ENCODE assay signal across 8 mouse cellular contexts in the genomic region with DNA sequence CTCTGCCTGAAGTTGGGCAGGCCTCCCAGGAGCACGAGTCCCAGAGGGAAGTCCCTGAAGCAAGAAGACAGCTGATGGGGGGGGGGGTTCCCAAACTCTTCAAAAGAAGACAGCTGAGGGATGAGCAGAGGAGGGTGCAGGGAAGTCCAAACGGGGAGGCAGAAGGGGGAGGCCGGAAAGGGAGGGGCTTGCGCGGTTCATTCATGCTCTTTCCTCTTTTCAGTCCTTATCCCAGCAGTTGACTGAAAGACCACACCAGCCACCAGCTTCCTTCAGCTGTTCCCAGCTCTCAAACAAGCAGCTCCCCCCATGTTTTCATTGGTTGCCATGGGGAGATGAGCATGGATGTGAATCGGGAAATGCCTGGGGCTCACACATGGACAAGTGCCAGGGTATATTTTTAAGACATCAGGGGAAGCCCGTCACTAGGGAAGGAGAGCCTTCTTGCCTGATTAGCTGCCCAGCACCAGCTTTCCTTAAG. TPM values are rescaled to one million over a fixed set of nuclear protein-coding genes. Genes with fewer than 3 reads are reported as not detected.
DNase-seq lines count a peak whose midpoint lies in the region; ATAC-seq lines count a peak whose summit lies in the region.

No protein-coding gene starts in this region.

- no peak overlapping the region for H3K27ac ChIP-seq in embryonic facial prominence, embryonic 15.5 days (replicated peaks)
- peak overlapping the region; percentile 66; the same call in 1 of the 2 replicates for H3K27ac ChIP-seq in liver, embryonic 13.5 days

- DNase-seq in gastrocnemius, postnatal 14 days, result peak; percentile 47
- no peak for DNase-seq in gastrocnemius, adult 18-20 months (ENCODE audit: low spot score)
- peak; percentile 76 for DNase-seq in 416B (ENCODE audit: low read depth)
- DNase-seq in liver, embryonic 13.5 days, result no peak
- peak; percentile 83 for DNase-seq in thymus, postnatal 14 days
- DNase-seq in layer of hippocampus, adult 11-12 months (ENCODE audit: low spot score), result no peak
- DNase-seq in cerebellum, adult 11-12 months, result no peak

- ATAC-seq in embryonic facial prominence, embryonic 15.5 days (ENCODE audit: insufficient number of reproducible peaks, low FRiP score, low TSS enrichment, low read depth), result peak; percentile 72
- no peak for ATAC-seq in liver, embryonic 13.5 days (ENCODE audit: low read depth)

- no peaks in the 10 kb centered on the region for H3K27me3 ChIP-seq in embryonic facial prominence, embryonic 15.5 days
- H3K27me3 ChIP-seq in liver, embryonic 13.5 days, result no peaks in the 10 kb centered on the region

- no peak overlapping the region for H3K9ac ChIP-seq in embryonic facial prominence, embryonic 15.5 days
- H3K9ac ChIP-seq in liver, embryonic 13.5 days, result no peak overlapping the region

- H3K36me3 ChIP-seq in embryonic facial prominence, embryonic 15.5 days, result no peaks in the 10 kb centered on the region
- no peaks in the 10 kb centered on the region for H3K36me3 ChIP-seq in liver, embryonic 13.5 days

- H3K4me1 ChIP-seq in embryonic facial prominence, embryonic 15.5 days, result peaks cover 16% of the 10 kb centered on the region
- H3K4me1 ChIP-seq in liver, embryonic 13.5 days (replicated peaks), result peaks cover 44% of the 10 kb centered on the region

- H3K9me3 ChIP-seq in embryonic facial prominence, embryonic 15.5 days (replicated peaks), result no peaks in the 10 kb centered on the region
- no peaks in the 10 kb centered on the region for H3K9me3 ChIP-seq in liver, embryonic 13.5 days (replicated peaks)

- intact Hi-C loops in gastrocnemius, postnatal 14 days (cut with DNase I; ENCODE audit: low total_unique reads), result no loop called here

- H3K4me3 ChIP-seq in embryonic facial prominence, embryonic 15.5 days (replicated peaks), result no peak overlapping the region
- no peak overlapping the region for H3K4me3 ChIP-seq in liver, embryonic 13.5 days (replicated peaks)

- H3K4me2 ChIP-seq in embryonic facial prominence, embryonic 15.5 days (replicated peaks), result no peak overlapping the region
- H3K4me2 ChIP-seq in liver, embryonic 13.5 days, result peak overlapping the region; percentile 33; the same call in 1 of the 2 replicates

- WGBS in embryonic facial prominence, embryonic 15.5 days, result 53% methylated on average over 7 of the region's 7 CpGs
- WGBS in liver, embryonic 13.5 days (ENCODE audit: insufficient replicate concordance), result 22% methylated on average over 7 of the region's 7 CpGs

RNA-seq across cellular contexts. Expression of a gene that starts 22.0 kb away (rescaled TPM):
- total RNA-seq in gastrocnemius, postnatal 14 days (2021), result 1 to 10 TPM; 8.3 to 9.4 TPM
- 1 to 10 TPM; 6.4 to 7.2 TPM for total RNA-seq in gastrocnemius, adult 18-20 months (2021)
- 3.5 and 5.4 TPM in 2 replicates for polyA plus RNA-seq in embryonic facial prominence, embryonic 15.5 days (2015; fragmentation: Nextera tagmentation; extraction: Ambion mirVana)
- 0.08 and 0.10 TPM in 2 replicates for polyA plus RNA-seq in liver, embryonic 13.5 days (2015; fragmentation: Nextera tagmentation; extraction: Ambion mirVana)

Comparison
In these comparisons a context has a peak if more than half of its experiments do, and no peak if none do; other contexts are left out.
1. DNase-seq: peak in gastrocnemius, postnatal 14 days (single experiment), 416B (single experiment) and thymus, postnatal 14 days (single experiment); none in gastrocnemius, adult 18-20 months (single experiment), liver, embryonic 13.5 days (single experiment), layer of hippocampus, adult 11-12 months (single experiment) and cerebellum, adult 11-12 months (single experiment).